Mouse (Mus musculus) liver, embryonic 14 days (tissue): Measurements from ENCODE around the gene Wif1. TPM values are rescaled to one million over a fixed set of nuclear protein-coding genes. Genes with fewer than 3 reads are reported as not detected.

Source experiments
- polyA plus RNA-seq: library from polyadenylated mRNA; depleted of rRNA; stranded (reverse); fragments of >200 nt; gene quantifications from 2 replicates; pipeline ENCODE4 v1.2.3, GENCODE M21; 2012; rRNA removed

The Wif1 gene
- 0.56 and 0.58 TPM in 2 replicates for polyA plus RNA-seq

GRCm38 (mm10) chr10:121033826-121034568 lies at the start of gene Wif1:
Wif1 (plus strand) TSS chr10:121033960.

Other genes starting within 250 kb of the Wif1 start
- gene Msrb3, start 134.9 kb upstream of the Wif1 start, polyA plus RNA-seq = 1.5 and 1.6 TPM in 2 replicates
- 2.9 and 3.4 TPM in 2 replicates for gene Lemd3, start 54.6 kb upstream of the Wif1 start, polyA plus RNA-seq